Mouse (Mus musculus) layer of hippocampus, adult 2 months (tissue): ENCODE measurements at regions not wholly inside any gene's neighbourhood (a gene's known extent, or its start where the extent isn't known, plus 50 kb on each side); places are given as distances from the start of the nearest gene placed in this dataset.

ENCODE experiments used
- DNase-seq, 2 experiments: peaks; one replicate each; pipeline ENCODE4 v3.0.0; 2022; ENCODE audit warnings: low spot score in 2 of 2
- H3K27ac ChIP-seq: fragments of 200-600 bp; 2 replicates; pipeline ENCODE4 v1.8.1; 2022
- H3K4me3 ChIP-seq: fragments of 200-600 bp; 2 replicates; pipeline ENCODE4 v1.8.1; 2022; ENCODE audit warnings: mild to moderate bottlenecking
- CTCF ChIP-seq: fragments of 200-600 bp; conservative IDR thresholded peaks from 2 replicates; pipeline ENCODE4 v1.8.1; 2022; ENCODE audit warnings: antibody characterized with exemption, mild to moderate bottlenecking, moderate library complexity

- no peak for TF ChIP-seq CTCF
- Histone ChIP-seq H3K4me3 (no peak overlapping the region), H3K27ac (no peak overlapping the region)
- DNase-seq, result no peak
Observed at GRCm38 (mm10) chr10:25064701-25065362, 137.5 kb upstream of the Arg1 start.

GRCm38 (mm10) chr10:25061402-25062055 is 134.2 kb upstream of the Arg1 start:
- Histone ChIP-seq H3K27ac (no peak overlapping the region), H3K4me3 (no peak overlapping the region)
- no peak for TF ChIP-seq CTCF
- DNase-seq, result no peak

DNA sequence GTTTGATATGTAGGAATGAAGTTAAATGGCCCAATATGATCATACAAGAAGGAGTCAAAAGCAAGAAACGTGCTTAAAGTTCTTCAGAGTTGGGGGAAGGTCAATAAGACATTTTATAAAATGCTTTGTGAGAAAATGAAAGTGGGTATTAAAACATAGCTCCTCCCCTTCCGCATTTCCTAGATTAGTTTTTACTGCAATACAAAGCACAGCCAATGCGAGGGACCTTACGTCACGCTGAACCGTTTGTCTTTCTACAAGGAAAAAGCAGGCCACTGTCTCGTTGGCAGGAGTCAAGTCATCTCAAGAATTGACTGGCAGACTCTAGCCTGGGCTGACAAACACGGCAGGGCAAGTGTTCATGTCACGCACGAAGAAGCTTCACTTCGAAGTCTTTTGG is 131.4 kb upstream of the Arg1 start:
- TF ChIP-seq CTCF, result no peak
- no peak for DNase-seq
- Histone ChIP-seq H3K4me3 (no peak overlapping the region), H3K27ac (no peak overlapping the region)

GRCm38 (mm10) chr10:25051998-25052397 is 124.7 kb upstream of the Arg1 start:
- TF ChIP-seq CTCF, result no peak
- DNase-seq, result no peak
- no peak overlapping the region for H3K27ac ChIP-seq
- H3K4me3 ChIP-seq, result no peak overlapping the region

DNA sequence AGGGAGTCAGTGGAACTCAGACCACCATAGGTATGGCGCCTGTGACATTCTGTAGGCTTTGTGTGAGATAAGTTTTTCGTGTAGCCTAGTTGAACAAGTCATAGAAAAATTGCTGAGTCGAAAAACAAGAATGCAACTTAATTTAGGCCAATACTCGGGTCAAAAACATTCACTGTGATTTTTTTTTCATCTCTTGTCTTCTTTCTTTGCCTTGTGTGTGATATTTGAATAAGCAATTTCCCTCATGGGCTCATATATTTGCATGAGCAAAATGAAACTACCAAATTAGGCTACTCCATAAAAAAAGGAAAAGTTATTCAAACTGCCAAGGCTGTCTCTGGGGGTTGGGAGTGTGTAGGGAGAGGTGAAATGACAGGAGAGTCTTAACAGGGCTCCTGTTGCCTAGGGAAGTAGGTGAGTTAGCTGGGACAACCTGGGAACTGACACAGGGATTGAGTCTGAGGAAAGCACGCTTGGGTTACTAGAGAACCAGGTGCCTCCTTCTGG is 124.1 kb upstream of the Arg1 start:
- Histone ChIP-seq H3K4me3 (no peak overlapping the region), H3K27ac (no peak overlapping the region)
- DNase-seq, result no peak
- TF ChIP-seq CTCF, result no peak

DNA sequence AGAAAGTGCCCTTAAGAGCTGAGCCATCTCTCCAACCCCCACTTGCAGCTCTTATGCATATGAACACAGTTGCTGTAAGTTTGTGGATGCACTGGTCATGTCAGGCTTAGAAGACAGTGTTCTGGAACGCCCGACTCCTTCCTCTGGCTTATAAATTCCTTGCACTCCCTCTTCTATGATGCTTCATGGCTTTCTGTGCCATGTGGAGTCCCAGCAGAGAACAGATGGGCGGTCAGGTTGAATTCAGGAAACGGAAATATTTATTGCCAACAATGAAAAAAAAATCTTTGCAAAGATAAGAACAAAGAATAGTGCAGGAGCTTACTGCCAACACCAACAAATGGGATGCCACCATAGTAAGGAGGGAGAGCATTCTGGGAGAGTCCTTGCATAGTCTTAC is 113.9 kb upstream of the Arg1 start:
- DNase-seq, result no peak
- Histone ChIP-seq H3K27ac (no peak overlapping the region), H3K4me3 (no peak overlapping the region)
- TF ChIP-seq CTCF, result no peak

- TF ChIP-seq CTCF, result no peak
- H3K4me3 ChIP-seq, result no peak overlapping the region
- no peak for DNase-seq
- H3K27ac ChIP-seq, result no peak overlapping the region
Observed at GRCm38 (mm10) chr10:25039926-25040325, 112.6 kb upstream of the Arg1 start.

DNA sequence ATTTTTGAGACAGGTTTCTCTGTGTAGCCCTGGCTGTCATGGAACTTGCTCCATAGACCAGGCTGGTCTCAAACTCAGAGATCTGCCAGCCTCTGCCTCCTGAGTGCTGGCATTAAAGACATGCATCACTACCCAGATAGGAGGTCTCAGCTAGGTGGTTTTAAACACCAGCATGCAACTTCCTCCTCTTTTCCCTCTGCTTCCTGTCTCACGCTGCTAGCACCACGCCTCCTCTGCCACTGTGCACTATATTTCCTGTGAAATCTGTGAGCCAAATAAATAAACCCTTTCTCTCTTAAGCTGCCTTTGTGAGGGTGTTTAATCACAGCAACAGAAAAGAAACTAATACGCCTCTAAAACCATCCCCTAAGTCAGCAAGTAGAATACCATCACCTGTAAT is 109.6 kb upstream of the Arg1 start:
- TF ChIP-seq CTCF, result no peak
- no peak overlapping the region for H3K27ac ChIP-seq

GRCm38 (mm10) chr10:25035363-25035762 is 108.1 kb upstream of the Arg1 start:
- Histone ChIP-seq H3K27ac (no peak overlapping the region), H3K4me3 (no peak overlapping the region)
- no peak for TF ChIP-seq CTCF
- DNase-seq, result no peak

More for the DNA sequence above, 109.6 kb upstream of the Arg1 start:
- no peak for DNase-seq
- H3K4me3 ChIP-seq, result no peak overlapping the region

GRCm38 (mm10) chr10:25032625-25033024 is 105.3 kb upstream of the Arg1 start:
- Histone ChIP-seq H3K27ac (no peak overlapping the region), H3K4me3 (no peak overlapping the region)
- no peak for DNase-seq
- TF ChIP-seq CTCF, result no peak

- TF ChIP-seq CTCF, result no peak
- no peak for DNase-seq
- Histone ChIP-seq H3K27ac (no peak overlapping the region), H3K4me3 (no peak overlapping the region)
Observed at GRCm38 (mm10) chr10:25029387-25029915, 102.2 kb upstream of the Arg1 start.

DNA sequence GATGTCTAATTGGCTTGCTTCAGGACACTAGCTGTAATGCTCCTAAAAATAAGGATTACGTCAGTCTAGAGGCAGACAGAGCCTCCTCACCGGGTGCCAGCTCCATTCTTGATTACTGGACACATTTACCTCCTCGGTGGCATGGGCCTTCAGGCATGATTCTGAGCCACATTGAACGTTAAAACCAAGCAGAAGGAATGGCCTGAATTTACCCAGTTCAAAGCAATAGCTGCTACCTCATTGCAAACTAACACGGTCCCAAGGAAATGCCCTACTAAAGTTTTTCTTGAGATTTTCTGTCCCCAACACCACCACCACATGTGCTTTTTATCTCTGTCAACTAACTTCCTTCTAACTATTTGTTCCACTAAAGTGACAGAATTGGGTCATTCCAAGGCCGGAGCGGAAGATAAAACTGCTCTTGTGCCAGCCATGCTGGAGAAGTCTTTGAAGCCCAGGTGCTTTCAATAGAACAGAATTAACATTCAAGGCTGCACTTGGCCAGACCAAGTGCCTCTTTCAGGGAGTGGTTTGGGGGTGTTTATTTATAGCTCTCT is 96.4 kb upstream of the Arg1 start:
- Histone ChIP-seq H3K4me3 (no peak overlapping the region), H3K27ac (peak overlapping the region; percentile 87)
- DNase-seq, result peak in 1 of 2 experiments; percentile 46
- TF ChIP-seq CTCF, result no peak

GRCm38 (mm10) chr10:25023044-25023540 is 95.8 kb upstream of the Arg1 start:
- peak overlapping the region; percentile 87 for H3K27ac ChIP-seq
- peak in 1 of 2 experiments; percentile 50 for DNase-seq
- no peak for TF ChIP-seq CTCF
- H3K4me3 ChIP-seq, result no peak overlapping the region

DNA sequence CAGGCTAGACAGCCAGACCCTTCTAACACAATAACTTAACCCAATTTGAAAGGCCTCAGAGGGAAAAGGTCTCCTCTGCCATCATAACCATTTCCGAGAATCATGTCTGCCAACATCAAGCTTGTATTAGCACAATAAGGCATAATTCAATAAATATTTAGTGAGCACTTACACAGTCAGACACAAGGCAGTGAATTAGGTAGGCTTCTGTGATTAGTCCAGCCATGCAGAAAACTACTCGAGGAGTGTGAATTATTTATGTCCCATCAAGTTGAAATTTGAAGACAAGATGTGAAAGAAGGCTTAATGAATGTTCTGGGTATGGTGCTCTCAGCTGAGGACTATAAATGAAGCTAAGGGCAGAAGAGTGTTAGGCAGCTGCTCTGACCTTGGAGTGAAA is 91.7 kb upstream of the Arg1 start:
- Histone ChIP-seq H3K4me3 (no peak overlapping the region), H3K27ac (no peak overlapping the region)
- TF ChIP-seq CTCF, result no peak
- no peak for DNase-seq
